12 mouse cellular contexts compared by ENCODE assay signal in genomic region chr7:80721041-80721440, GRCm38 (mm10). TPM values are rescaled to one million over a fixed set of nuclear protein-coding genes. Genes with fewer than 3 reads are reported as not detected.
DNase-seq lines count a peak whose midpoint lies in the region; ATAC-seq and TF ChIP-seq lines count a peak whose summit lies in the region.
"Had no signal": no experiment of that assay in that cellular context is flagged by ENCODE, and none has a peak within 500 bp of the region (broad histone marks: within the 10 kb centered on the region; RNA-seq: fewer than 3 reads in every experiment).

No protein-coding gene starts in this region.

- no peak for TF ChIP-seq POLR2A in brain, embryonic 14.5 days (IDR thresholded peaks at IDR 0.05; ENCODE audit: borderline replicate concordance, extremely low read depth, insufficient read depth, insufficient read length, poor library complexity, severe bottlenecking)

- no peak for TF ChIP-seq CTCF in brain, embryonic 14.5 days (IDR thresholded peaks at IDR 0.05; ENCODE audit: borderline replicate concordance, extremely low read depth, insufficient read depth, insufficient read length)

- intact Hi-C loops in left cerebral cortex, postnatal 4 days (cut with DNase I), result loop anchor here (5.0 kb wide), 1 partner anchor 334 kb away; the partner anchor contains the start of gene Fes
- intact Hi-C loops in left cerebral cortex, postnatal 36 days (cut with DNase I), result loop anchor here (2.0 kb wide), 1 partner anchor 32 kb away; the partner anchor contains the start of gene Crtc3

- DNase-seq in left cerebral cortex, adult 11 months (ENCODE audit: low spot score), result peak; percentile 39
- no peak for DNase-seq in left cerebral cortex, postnatal 4 days
- peak; percentile 19 for DNase-seq in brain, embryonic 14.5 days (ENCODE audit: low read depth)
- peak; percentile 44 to 54 for DNase-seq in layer of hippocampus, adult 8-10 months (ENCODE audit: low spot score in 2 of 2)
- DNase-seq in left cerebral cortex, postnatal 36 days (ENCODE audit: low spot score in 2 of 2), result peak; percentile 70 to 72
- no peak for DNase-seq in lung, postnatal 14 days
- no peak for DNase-seq in spleen, postnatal 14 days (ENCODE audit: low spot score in 2 of 2)
- DNase-seq: adrenal gland, postnatal 36 days; cerebellum, postnatal 14 days; forebrain, postnatal 0 days had no signal

- ATAC-seq in megakaryocyte progenitor cell, adult 5-6 weeks (replicated peaks; ENCODE audit: poor library complexity), result no peak
- ATAC-seq: activated CD4-positive, CD25-positive, alpha-beta regulatory T cell, adult 4 months; forebrain, postnatal 0 days had no signal

RNA-seq across cellular contexts. Expression of gene Crtc3, which starts 32.4 kb away (rescaled TPM):
- 10 to 100 TPM; 28.5 to 32.1 TPM for total RNA-seq in left cerebral cortex, postnatal 4 days (2021)
- 13.0 and 18.1 TPM in 2 replicates for polyA plus RNA-seq in brain, embryonic 14.5 days (2012; rRNA removed)
- total RNA-seq in layer of hippocampus, adult 8-10 months (2022), result 10 to 100 TPM; 20.5 to 24.6 (median 21.8) TPM
- total RNA-seq in left cerebral cortex, postnatal 36 days (2021), result 10 to 100 TPM; 12.1 to 15.7 TPM
- 18.3 and 26.9 TPM in 2 replicates for total RNA-seq in megakaryocyte progenitor cell, adult 5-6 weeks (2015)
- total RNA-seq in megakaryocyte progenitor cell, adult 5-6 weeks (2017), result 5.6 and 16.3 TPM in 2 replicates

Comparison
In these comparisons a context has a peak if more than half of its experiments do, and no peak if none do; other contexts are left out.
1. DNase-seq: peak in left cerebral cortex, adult 11 months (single experiment), brain, embryonic 14.5 days (single experiment), layer of hippocampus, adult 8-10 months (2 of 2) and left cerebral cortex, postnatal 36 days (2 of 2); none in left cerebral cortex, postnatal 4 days (single experiment), lung, postnatal 14 days (single experiment) and spleen, postnatal 14 days (0 of 2).